Mouse (Mus musculus): ENCODE measurements around the gene Gm20388. TPM values are rescaled to one million over a fixed set of nuclear protein-coding genes. Genes with fewer than 3 reads are reported as not detected.

Gene Gm20388
- polyA plus RNA-seq, 1 experiment = not detected

DNA sequence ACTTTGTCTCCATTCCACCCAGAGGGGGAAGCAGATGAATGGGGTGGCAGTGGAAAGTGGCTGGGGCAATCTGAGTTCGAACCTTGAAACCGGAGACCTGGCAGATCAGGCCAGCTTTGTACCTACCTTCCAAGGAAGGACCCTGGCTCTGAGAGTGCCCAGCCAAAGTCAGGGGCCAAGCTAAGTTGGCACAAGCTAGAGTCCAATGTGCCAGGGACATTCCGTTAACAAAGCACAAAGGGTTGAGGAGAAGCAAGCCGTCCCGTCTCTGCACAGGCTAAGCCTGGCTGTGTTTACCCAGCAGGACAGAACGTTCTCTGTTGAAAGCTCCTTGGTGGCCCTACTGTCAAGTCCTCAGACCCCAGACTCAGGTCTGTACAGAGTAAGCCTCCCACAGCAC, 3875.5 kb downstream of the Gm20388 start:
- Histone ChIP-seq H3K27ac (ENCODE audit: insufficient read depth, low read depth, low read length) (no peak overlapping the region), H3K4me3 (ENCODE audit: insufficient read depth, low read depth, low read length) (no peak overlapping the region), H3K4me1 (ENCODE audit: control insufficient read depth, insufficient read depth, low read length) (peaks cover 21% of the 10 kb centered on the region)
- TF ChIP-seq POLR2A (IDR thresholded peaks at IDR 0.05; ENCODE audit: insufficient read depth, low read depth, low read length) (no peak), CTCF (IDR thresholded peaks at IDR 0.05; ENCODE audit: insufficient read depth, low read depth, low read length) (no peak)
- 62% methylated on average over 6 of the region's 6 CpGs for WGBS

DNA sequence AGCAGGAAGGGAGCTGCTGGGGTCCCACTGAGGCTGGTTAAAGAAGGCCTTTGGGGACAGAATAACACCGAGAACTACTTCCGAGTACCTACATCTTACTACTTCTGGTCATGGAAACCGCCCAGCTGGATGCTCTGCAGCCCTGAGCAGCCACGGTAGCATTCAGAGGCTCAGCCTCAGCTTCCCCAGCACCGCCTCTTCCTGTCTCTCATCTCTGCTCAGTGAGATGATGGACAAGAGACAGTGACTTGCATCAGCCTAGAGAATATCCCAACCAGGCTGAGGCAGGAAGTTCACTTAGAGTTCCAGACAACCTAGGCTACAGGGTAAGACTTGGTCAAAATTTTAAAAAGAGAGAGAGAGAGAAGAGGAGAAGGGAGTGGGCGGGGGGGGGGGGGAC, 3876.0 kb downstream of the Gm20388 start:
- WGBS = 80% methylated on average over 6 of the region's 6 CpGs
- Histone ChIP-seq H3K4me3 (ENCODE audit: insufficient read depth, low read depth, low read length) (no peak overlapping the region), H3K4me1 (ENCODE audit: control insufficient read depth, insufficient read depth, low read length) (peaks cover 21% of the 10 kb centered on the region), H3K27ac (ENCODE audit: insufficient read depth, low read depth, low read length) (no peak overlapping the region)
- TF ChIP-seq POLR2A (IDR thresholded peaks at IDR 0.05; ENCODE audit: insufficient read depth, low read depth, low read length) = no peak
- TF ChIP-seq CTCF (IDR thresholded peaks at IDR 0.05; ENCODE audit: insufficient read depth, low read depth, low read length) = no peak

- Histone ChIP-seq H3K4me1 (ENCODE audit: control insufficient read depth, insufficient read depth, low read length) (peaks cover 21% of the 10 kb centered on the region), H3K4me3 (ENCODE audit: insufficient read depth, low read depth, low read length) (no peak overlapping the region), H3K27ac (ENCODE audit: insufficient read depth, low read depth, low read length) (no peak overlapping the region)
- WGBS = 64% methylated on average over 21 of the region's 21 CpGs
- no peak for TF ChIP-seq POLR2A (IDR thresholded peaks at IDR 0.05; ENCODE audit: insufficient read depth, low read depth, low read length)
- no peak for TF ChIP-seq CTCF (IDR thresholded peaks at IDR 0.05; ENCODE audit: insufficient read depth, low read depth, low read length)
Observed at GRCm38 (mm10) chr8:123787254-123787897, 3876.7 kb downstream of the Gm20388 start.

GRCm38 (mm10) chr8:123788416-123789170, 3878.0 kb downstream of the Gm20388 start:
- H3K4me3 ChIP-seq (ENCODE audit: insufficient read depth, low read depth, low read length) = no peak overlapping the region
- peaks cover 19% of the 10 kb centered on the region for H3K4me1 ChIP-seq (ENCODE audit: control insufficient read depth, insufficient read depth, low read length)
- peak overlapping the region; percentile 38; the same call in 1 of the 2 replicates for H3K27ac ChIP-seq (ENCODE audit: insufficient read depth, low read depth, low read length)
- TF ChIP-seq POLR2A (IDR thresholded peaks at IDR 0.05; ENCODE audit: insufficient read depth, low read depth, low read length) = no peak
- TF ChIP-seq CTCF (IDR thresholded peaks at IDR 0.05; ENCODE audit: insufficient read depth, low read depth, low read length) = no peak
- 40% methylated on average over 14 of the region's 14 CpGs for WGBS

- Histone ChIP-seq H3K4me3 (ENCODE audit: insufficient read depth, low read depth, low read length) (no peak overlapping the region), H3K27ac (ENCODE audit: insufficient read depth, low read depth, low read length) (no peak overlapping the region), H3K4me1 (ENCODE audit: control insufficient read depth, insufficient read depth, low read length) (peaks cover 16% of the 10 kb centered on the region)
- WGBS = 80% methylated on average over 9 of the region's 9 CpGs
- TF ChIP-seq CTCF (IDR thresholded peaks at IDR 0.05; ENCODE audit: insufficient read depth, low read depth, low read length) (no peak), POLR2A (IDR thresholded peaks at IDR 0.05; ENCODE audit: insufficient read depth, low read depth, low read length) (no peak)
Observed at GRCm38 (mm10) chr8:123789461-123789860, 3878.8 kb downstream of the Gm20388 start.

DNA sequence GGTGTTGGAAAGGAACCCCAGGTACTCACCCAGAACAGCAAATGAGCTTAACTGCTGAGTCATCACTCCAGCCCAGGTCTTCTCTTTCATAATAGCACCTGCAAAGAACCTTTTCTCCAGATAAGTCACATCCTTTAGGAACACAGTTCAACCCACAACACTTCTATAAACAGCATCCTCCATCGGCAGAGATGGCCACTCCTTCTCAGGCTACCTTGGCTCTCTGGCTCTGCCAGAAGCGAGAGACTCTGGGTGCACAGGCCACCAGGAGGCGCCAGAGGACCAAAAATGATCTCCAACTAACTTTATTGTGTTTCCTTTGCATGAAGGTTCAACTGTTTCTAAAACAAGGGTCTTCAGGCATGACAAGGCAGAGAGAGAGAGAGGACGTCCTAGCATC, 3879.3 kb downstream of the Gm20388 start:
- Histone ChIP-seq H3K27ac (ENCODE audit: insufficient read depth, low read depth, low read length) (no peak overlapping the region), H3K4me3 (ENCODE audit: insufficient read depth, low read depth, low read length) (no peak overlapping the region), H3K4me1 (ENCODE audit: control insufficient read depth, insufficient read depth, low read length) (peaks cover 16% of the 10 kb centered on the region)
- WGBS = 2% methylated on average over 4 of the region's 4 CpGs
- TF ChIP-seq CTCF (IDR thresholded peaks at IDR 0.05; ENCODE audit: insufficient read depth, low read depth, low read length) = peak; percentile 77
- no peak for TF ChIP-seq POLR2A (IDR thresholded peaks at IDR 0.05; ENCODE audit: insufficient read depth, low read depth, low read length)

DNA sequence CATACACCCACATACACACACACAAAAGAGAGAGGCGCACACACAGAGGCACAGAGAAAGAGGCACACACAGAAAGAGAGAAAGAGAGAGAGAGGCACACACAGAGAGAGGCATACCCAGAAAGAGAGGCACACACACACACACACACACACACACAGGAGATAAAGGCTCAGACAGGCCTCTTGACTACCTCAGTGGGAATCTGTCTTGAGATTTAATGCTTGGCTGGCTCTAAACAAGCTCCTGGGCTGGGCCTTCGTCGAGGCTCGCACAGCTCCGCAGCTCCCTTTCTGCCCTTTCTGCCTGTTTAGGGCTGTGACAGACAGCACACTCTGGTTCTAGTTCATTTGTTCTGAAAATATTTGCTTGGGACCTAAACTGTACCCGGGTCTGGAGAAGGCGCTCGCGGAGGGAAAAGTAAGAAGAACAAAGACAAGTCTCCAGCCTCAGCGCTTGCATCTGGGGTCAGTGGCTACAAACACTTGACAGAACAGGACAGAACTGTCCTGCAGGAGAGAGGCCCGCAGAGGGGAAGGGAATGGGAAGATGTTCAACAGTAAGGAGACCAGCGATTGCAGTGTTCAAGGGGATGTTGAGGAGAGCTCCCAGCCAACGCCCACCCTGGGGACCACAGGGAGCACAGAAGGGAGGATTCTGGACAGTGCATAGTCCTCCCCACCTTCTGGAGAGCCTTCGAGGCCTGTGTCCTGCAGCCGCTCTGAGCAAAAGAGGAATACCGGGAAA, 3880.6 kb downstream of the Gm20388 start:
- Histone ChIP-seq H3K27ac (ENCODE audit: insufficient read depth, low read depth, low read length) (no peak overlapping the region), H3K4me3 (ENCODE audit: insufficient read depth, low read depth, low read length) (no peak overlapping the region), H3K4me1 (ENCODE audit: control insufficient read depth, insufficient read depth, low read length) (peaks cover 12% of the 10 kb centered on the region)
- 58% methylated on average over 16 of the region's 16 CpGs for WGBS
- TF ChIP-seq POLR2A (IDR thresholded peaks at IDR 0.05; ENCODE audit: insufficient read depth, low read depth, low read length) = no peak

GRCm38 (mm10) chr8:123791845-123792225, 3881.2 kb downstream of the Gm20388 start:
- 86% methylated on average over 7 of the region's 7 CpGs for WGBS

GRCm38 (mm10) chr8:123793900-123794299, 3883.3 kb downstream of the Gm20388 start:
- no peak for TF ChIP-seq POLR2A (IDR thresholded peaks at IDR 0.05; ENCODE audit: insufficient read depth, low read depth, low read length)
- TF ChIP-seq CTCF (IDR thresholded peaks at IDR 0.05; ENCODE audit: insufficient read depth, low read depth, low read length) = no peak
- Histone ChIP-seq H3K4me3 (ENCODE audit: insufficient read depth, low read depth, low read length) (no peak overlapping the region), H3K27ac (ENCODE audit: insufficient read depth, low read depth, low read length) (no peak overlapping the region), H3K4me1 (ENCODE audit: control insufficient read depth, insufficient read depth, low read length) (0 out of 2 replicates have a peak, but pooled peaks cover 3% of the 10 kb centered on the region)
- WGBS = 77% methylated on average over 10 of the region's 10 CpGs

More at GRCm38 (mm10) chr8:123791845-123792225, 3881.2 kb downstream of the Gm20388 start:
- TF ChIP-seq POLR2A (IDR thresholded peaks at IDR 0.05; ENCODE audit: insufficient read depth, low read depth, low read length) (no peak), CTCF (IDR thresholded peaks at IDR 0.05; ENCODE audit: insufficient read depth, low read depth, low read length) (no peak)
- no peak overlapping the region for H3K27ac ChIP-seq (ENCODE audit: insufficient read depth, low read depth, low read length)
- H3K4me3 ChIP-seq (ENCODE audit: insufficient read depth, low read depth, low read length) = no peak overlapping the region
- peaks cover 12% of the 10 kb centered on the region for H3K4me1 ChIP-seq (ENCODE audit: control insufficient read depth, insufficient read depth, low read length)

All from olfactory bulb, adult 2 months (tissue).